Mouse (Mus musculus): ENCODE data around the gene Npsr1.

The Npsr1 gene

DNA sequence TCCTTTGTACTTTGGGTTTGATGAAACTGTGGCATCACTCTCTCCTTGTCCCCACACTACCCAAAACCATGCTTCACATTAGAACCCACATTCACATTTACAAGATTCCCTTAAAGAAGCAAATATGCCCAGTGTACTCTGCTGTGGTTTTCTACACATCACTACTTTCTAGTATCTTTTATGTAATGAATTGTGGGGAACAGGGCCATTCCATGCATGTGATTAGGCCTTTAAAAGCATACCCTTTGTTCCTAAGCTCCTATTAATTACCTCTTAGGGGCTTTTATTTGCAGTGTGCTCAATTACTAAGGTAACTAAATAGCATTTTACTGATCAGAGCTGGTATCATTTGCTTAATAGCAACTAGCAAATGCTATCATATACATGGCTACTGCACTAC lies 149.8 kb downstream of the Npsr1 start:
- DNase-seq (ENCODE audit: low read depth): no peak

DNA sequence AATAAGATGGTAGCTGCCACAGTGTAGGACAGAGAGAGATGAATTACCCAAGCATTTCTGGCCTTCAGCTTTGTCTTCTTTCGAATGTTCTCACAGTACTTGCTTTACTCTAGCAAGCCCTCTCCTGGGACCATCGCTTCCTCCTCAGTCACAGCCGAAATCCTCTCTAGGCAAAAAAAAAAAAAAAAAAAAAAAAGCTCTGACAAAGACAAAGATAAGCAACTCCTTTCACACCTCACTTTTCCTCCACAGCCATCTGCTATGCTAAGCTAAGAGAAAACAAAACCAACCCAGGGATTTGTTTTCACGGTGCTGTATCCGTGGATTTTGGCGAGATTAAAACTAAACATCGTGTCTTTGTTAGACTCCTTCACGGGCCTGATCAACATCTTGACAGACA lies 156.4 kb downstream of the Npsr1 start:
- no peak for DNase-seq (ENCODE audit: low read depth)

DNA sequence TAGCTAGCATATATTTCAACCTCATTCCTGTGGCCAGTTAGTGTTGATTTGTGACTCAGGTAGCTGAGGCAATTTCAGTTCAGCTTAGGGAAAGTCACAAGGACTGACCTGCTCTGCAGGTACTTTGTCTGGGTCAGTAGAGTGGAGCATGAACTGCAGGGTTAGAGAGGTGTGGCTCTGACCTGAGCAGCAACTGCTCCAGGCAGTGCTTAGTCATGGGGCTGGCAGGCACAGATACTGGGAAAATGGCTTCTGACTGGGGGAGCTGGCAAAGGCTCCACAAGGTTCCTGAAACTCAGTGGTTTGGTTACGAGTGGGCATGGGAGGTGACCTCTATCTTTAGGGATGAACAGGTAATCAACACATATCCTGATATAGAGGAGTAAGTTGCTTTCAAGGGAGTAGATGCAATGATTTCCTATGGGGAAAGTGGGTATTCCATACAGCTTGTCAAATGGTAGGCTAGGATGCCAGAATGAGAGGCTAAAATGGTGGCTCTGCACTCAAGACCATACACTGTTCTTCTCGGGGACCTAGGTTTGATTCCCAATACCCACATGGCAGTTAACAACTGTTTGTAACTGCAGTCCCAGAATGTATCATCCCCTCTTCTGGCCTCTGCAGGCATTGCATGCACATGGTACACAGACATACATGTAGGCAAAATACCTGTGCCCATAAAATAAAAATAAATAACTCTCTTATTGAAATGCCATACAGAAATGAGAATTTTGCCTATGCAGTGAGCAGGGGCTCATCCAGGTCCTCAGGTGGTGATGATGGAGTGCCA lies 182.9 kb downstream of the Npsr1 start:
- DNase-seq (ENCODE audit: low read depth): no peak

DNA sequence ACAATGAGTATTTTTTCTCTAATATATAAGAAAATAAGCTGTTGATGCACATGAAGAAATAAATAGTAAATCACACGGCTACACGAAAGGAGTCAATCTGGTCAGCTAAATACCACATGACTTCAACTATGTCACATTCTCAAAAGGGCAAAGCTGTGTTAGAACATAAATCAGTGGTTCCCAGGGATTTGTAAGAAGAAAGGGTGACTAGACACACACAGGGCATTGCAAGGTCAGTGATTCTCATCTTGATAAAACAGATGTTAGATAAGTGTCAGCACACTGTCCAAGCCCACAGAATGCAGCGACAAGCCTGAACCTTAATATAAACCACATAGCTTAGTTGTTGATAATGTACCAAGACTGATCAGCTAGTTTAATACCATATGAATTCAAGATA lies 184.8 kb downstream of the Npsr1 start:
- DNase-seq (ENCODE audit: low read depth): no peak

DNA sequence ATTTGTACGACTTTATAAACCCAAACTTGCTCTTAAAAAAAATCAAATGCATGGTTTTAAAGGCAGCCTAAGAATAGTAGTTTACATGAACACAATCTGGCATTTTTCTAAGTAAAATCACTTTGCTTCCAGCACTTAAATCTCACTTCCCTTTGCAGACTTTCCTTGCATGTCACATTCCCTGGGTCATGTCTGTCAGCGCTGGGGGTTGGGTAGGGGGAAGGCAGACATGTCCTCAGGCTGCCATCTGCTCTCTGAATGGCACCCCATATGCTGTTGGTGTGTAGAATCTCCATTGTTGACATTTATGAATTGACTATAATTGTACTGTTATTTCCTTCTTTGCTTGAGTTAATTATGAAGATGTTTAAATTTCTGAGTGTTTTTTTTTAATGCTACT lies 185.3 kb downstream of the Npsr1 start:
- no peak for DNase-seq (ENCODE audit: low read depth)

DNA sequence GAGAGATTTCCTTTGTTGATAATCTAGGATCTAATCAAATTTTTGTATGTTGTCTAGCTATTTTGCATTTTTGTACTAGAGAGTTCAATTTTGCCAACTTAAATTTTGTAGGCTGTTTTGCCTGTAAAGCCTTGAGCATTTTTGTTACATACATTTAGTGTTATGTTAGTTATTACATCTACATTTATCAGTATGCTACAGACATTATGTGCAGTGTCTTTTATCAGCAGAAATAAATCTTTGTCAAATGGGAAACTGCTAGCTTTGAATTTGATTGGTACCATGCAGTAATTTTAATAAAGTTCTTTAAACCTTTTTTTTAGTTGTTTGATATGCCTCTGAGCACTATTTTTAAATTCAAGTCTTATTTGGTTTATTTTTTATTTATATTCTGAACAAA lies 185.7 kb downstream of the Npsr1 start:
- no peak for DNase-seq (ENCODE audit: low read depth)

DNA sequence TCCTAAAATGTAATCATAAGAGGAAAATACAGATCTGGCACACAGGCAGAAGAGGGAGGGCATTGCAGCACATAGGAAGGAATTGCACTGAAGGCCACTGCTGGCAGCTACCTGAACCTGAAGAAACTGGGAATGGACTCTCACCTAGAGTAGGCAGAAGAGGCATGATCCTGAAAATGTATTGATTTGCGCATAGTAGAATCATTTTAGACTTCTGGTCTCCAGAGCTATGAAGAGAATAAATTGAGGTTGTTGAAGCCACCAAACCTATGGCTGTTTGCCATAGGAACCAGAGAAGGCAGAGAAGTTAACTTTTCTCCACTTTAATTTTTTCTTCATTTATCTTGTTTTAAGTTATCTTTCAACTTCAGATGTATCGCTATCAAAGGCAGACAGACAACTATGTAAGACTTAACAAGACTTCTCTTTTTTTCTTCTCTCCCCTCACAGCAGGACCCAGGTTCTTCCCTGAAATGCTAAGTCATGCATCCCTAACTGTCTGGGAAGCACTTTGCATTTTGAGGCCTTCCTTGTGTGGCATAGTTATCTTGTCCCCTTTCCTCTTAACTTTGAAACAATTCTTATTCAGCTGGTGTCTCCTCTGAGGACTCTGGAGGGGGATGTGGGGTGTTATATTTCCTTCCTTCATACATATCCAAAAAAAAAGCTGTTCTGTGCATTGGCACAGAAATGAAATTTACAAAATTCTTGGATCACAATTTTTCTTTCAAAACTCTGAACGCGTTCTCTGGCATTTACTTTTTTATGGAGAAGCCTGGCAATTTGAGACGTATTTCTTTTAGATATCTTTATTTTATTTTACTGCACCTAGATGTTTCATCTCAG lies 186.7 kb downstream of the Npsr1 start:
- DNase-seq (ENCODE audit: low read depth): no peak

DNA sequence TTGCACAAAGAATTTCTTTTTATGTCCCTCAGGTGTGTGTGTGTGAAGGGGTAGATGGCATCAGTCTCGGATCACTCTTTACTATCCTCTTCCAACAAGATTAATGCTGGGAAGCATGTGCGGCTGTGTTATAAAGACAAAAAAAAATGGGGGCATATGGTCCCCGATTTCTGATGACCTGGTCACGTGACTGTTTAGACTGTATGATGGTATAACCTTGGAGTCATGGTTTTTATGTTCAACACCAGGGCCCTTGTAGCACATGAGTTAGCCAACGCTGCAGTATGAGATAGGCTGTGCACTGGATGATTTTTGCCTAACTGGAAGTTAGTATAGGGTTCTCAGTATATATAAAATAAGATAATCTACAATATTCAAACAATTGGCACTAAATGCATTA lies 187.6 kb downstream of the Npsr1 start:
- DNase-seq (ENCODE audit: low read depth): no peak

DNA sequence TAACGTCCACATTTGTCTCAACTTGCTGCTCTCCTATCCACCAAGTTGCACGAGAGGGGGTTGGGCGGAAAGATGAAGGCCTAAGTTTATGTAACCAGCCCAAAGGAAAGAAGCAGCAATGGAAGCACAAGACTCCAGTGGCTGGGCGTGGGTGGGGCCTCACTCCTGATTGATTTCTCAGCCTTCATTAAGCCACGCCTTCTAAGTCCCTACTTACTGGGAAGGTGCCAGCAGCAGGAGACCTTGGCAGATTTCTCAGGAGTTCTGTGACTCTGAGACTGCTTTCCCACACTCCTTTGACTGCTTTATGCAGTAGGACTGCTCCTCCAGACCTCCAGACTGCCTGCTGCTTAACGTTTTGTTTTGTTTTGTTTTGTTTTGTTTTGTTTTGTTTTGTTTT lies 193.6 kb downstream of the Npsr1 start:
- no peak for DNase-seq (ENCODE audit: low read depth)

DNA sequence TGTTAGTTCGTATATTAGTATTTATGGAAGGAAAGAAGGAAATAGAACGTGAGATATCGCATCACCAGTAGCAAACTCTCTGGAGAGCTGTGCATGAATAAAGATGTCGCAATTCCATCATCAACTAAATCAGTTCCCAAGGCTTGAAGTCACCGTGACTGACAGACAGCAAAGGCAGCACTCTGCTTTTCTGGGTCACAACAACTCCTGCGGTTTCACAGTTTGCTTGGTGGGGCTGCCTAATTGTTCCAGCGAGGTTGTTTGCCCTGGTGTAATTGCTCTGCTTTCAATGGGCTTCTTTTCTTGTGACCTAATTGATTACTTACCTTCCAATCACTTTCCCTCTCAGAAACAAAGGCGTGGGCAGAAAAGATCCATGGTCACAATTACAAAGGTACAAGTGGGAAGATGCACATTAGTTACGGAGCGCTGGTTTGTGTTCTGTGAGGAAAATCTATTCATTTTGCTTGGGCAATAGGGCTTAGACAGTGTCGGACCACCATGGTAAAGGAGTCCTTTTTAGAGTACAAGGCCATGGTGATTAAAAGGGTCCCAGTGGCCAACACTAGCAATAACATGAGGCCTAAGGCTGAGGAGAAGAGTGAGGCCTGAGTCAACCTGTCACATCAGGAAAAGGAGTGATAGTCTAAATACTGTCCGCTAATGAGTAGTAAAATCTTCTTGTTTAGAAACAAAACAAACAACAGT lies 195.6 kb downstream of the Npsr1 start:
- DNase-seq (ENCODE audit: low read depth): no peak

DNA sequence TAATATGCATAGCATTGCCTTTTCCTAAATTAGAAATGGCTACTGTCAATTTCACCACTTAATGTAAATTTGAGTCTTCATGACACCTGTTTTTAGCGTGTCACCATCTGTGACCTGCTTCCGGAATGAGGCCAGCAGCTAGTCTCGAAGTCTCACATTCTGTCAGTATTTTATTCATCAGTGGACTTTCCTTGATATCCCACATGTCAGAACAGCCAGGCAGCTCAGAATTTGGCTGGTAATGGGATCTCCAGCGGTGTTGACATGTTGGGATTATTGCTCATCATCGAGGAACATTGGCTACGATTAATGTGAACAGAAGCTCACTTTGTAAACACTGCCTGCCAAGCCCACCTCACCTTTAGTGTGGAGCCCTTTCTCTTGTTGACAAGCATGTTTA lies 205.1 kb downstream of the Npsr1 start:
- no peak for DNase-seq (ENCODE audit: low read depth)

DNA sequence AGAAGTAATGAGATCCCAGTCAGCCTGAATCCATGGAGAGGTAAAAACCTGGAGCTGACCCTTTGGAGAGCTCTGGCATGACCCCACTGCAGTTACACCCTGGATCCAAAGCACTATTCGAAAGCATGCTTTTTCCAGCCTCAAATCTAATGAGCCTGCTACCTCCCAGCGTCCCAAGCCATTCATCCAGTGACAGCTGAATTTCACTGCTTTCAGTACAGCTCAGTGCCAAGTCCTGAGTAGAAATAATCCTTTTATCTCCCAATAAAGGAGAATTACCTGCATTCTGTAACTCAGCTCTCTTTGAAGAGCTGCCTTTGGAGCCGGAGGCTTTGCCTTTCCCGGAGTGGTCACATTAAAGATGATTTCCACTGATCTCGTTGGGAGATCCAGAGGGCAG lies 209.2 kb downstream of the Npsr1 start:
- no peak for DNase-seq (ENCODE audit: low read depth)

DNA sequence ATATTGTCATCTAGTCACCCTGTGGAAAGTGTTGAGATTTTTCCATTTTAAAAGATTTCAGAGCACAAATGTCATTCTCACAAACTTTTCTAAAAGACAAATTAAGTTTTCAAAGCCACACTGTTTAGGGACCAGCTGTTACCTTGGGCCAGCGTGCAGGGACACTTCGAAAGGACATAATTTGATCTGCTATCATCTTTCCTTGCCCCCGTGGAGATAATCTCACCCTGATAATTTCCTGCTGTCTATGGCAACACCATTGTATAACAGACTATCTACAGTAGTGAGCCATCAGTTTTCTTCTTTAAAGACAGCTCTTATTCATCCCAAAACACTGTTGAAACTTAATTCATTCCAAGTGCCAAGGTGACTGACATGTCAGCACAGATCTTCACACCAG lies 209.6 kb downstream of the Npsr1 start:
- no peak for DNase-seq (ENCODE audit: low read depth)

DNA sequence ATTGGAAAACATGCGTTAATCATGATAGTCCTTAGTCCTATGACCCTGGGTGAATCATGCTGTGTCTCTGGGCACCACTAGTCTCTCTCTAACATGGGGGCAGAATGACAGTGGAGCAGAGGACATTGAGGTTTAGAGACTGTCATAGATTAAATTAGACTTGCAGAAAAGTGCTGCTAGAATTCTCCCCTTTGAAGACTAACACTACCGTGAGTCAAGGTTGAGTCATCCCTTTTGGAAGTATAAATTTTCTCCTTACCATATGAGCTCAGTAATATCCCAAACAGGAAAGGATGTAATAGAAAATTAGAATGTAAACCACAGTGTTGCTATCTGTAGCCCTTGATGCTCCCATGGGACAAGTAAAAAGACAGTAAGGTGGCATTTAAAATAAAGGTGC lies 218.0 kb downstream of the Npsr1 start:
- DNase-seq (ENCODE audit: low read depth): no peak

DNA sequence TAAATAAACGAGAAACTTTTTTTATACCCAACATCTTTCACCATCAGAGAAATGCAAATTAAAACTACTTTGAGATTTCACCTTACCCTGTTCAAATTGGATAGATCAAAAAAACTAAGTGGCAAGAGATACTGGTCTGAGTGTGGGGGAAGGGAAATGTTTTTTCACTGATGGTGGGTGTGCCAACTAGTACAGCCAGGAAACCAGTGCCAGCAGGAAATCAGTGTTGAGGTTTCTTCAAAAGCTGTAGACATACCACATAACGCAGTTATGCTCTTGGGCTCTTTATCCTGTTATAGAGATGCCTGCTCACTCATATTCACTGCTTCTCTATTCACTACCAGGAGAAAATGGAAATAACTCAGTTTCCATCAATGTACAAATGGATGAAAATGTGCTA lies 233.9 kb downstream of the Npsr1 start:
- DNase-seq (ENCODE audit: low read depth): no peak

DNA sequence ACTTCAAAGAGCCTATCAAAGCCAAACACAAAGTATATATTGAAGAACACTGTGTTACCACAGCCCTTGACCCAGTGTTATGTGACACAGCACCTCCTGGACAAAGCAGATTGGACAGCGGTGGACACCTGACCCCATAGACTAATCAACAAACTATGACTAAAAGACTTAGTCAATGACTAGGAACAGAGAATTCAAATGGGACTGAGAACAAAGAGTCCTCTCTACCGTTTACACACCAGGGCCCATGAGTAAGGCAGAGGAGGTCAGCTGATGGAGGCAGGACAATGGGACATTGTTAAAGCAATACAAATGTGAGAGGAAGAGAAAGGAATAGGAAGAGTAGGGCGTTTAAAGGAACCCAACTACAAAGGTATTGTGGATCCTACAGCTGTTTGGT lies 243.5 kb downstream of the Npsr1 start:
- DNase-seq (ENCODE audit: low read depth): no peak

DNA sequence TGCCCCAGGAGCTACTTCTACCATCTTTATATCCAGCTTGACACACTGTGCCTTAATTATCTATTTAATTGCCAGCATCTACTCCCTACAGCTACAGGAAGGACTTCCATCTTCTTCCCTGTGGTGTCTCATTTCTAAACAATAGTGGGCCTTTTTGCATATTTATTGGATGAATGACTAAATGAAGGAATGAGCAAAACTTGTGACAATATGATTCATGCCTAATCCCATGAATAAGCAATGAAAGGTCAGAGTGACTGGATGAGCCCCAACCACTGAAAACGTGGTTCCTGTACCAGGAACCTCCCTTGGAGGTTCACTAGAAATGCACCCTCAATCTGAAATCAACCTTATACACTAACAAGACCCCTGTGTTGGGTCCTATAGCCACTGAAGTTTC lies 249.2 kb downstream of the Npsr1 start:
- DNase-seq (ENCODE audit: low read depth): no peak

DNA sequence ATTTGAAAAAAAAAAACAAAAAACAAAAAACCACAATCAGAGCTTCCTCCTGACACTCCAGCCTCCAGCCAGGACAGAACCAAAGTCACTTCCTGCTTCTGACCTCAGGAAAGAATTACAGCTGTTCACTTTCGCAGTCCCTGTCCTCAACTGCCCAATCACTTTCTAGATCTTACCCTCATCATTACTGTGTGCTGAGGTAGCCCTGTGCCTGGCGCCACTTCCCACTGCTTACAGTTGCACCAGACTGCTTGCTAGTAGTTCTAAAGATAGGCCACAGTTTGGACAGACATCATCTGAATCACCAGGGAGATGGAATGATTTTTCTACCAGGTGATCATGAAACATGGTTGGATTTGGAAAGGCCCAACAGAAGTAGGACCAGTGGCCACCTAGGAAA lies 251.7 kb downstream of the Npsr1 start:
- no peak for DNase-seq (ENCODE audit: low read depth)

DNA sequence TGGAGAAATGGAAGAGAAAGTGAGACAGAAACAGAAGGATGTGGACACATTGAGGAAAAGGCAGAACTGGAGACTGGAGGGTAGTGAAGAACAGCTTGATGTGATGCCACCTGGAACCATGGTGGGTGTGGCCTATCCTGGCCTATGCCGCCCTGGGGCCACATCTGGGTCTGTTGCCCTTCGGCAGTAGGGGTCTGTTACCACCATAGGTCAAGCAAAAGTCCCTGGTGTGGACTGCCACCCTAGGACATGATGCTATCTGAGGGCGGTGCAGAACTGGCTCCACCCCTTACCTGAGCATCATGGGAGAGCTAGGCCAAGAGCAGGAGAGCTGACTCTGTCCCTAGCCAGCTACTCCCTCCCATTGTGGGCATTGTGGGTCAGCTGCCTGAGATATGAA lies 253.6 kb downstream of the Npsr1 start:
- no peak for DNase-seq (ENCODE audit: low read depth)
